Mouse (Mus musculus): ENCODE measurements around the gene Atxn1.

DNA sequence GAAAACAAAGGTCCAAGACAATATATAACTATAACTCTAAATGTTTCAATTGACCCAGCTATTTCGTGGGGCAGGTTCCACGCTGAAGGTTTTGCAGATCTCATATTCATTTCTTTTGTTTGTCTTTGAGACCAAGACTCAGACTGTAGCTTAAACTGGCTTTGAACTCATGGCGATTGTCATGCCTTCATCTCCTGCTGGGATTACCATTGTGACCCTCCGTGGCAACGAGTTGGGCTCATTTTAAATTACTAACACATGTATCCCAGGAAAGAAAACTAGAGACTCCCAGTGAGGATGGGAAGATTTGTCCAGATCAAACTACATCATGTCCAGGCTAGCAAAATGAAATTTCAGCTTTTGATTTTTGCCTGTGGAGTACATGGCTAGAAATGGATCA, 14.4 kb upstream of the Atxn1 start:
- TF ChIP-seq CTCF (IDR thresholded peaks at IDR 0.05; ENCODE audit: insufficient read depth, low read depth, low read length) (no peak), POLR2A (IDR thresholded peaks at IDR 0.05; ENCODE audit: insufficient read depth, low read depth, low read length) (no peak)

All from olfactory bulb, adult 2 months (tissue).